Mouse (Mus musculus) thymus, postnatal 36 days (tissue): ENCODE results near the gene Rbm47.

Experiments
- DNase-seq, 2 experiments: peaks; one replicate each; pipeline ENCODE4 v3.0.0; 2022; ENCODE audit warnings: mixed read lengths in 2 of 2

Gene Rbm47

DNA sequence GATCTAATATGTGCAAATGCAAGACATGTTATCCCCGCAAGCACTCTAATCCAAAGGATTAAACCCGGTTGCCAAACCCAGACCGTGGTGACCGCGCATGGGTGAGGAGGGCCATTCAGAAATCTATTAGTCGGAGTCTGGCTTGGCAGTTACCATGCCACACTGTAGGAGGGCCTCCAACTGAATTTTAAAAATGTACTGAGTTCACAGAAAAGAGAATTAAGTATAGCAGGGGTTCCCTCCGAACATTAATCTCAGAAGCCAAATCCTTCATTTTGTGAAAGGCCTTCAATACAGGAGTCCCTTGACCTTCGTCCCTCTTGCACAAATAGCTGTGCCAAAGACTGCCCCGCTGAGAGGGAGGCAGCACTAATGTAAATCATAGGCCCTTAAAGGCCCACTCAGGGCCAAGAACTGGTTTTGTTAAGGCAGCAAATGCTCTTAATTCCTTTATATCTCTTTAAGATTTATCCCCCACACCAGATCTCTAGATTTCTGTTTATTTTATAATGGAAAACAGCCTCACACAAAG, 16.4 kb downstream of the Rbm47 start:
- DNase-seq = no peak

DNA sequence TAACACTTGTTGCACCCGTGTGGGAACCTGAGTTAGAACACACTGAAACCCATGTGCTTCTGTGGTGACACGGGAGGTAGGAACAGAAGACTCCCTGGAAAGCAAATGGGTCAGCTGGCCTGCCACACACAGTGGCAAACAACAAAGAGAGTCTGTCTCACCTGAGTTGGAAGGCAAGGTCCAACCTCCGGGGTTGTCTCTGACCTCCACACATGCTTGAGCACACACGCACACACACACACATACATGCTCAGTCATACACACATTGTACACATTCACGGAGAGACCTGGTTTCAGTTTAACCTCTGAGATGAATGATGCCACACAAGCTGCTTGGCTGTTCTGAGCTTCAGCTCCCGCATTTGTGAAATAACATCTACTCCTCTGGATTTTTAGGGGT, 18.3 kb downstream of the Rbm47 start:
- DNase-seq = no peak

DNA sequence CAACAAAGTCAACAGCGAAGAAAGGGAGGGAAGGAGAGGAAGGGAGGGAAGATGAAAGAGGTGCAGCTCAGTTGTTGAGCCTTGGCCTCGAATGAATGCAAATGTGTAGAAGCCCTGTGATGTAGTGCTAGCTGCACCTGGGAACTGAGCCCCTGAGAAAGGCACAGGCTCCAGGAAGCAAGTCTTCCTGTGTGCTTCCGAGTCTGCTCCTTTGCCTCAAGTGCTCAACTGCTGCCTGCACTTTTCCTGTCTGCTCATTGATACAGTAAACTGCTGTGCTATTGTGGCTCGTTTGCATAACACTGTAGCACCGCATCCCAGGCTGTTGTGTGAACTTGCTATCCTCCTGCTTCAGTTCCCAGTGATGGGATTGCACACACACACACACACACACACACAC, 19.4 kb downstream of the Rbm47 start:
- DNase-seq = peak; percentile 42 to 69

DNA sequence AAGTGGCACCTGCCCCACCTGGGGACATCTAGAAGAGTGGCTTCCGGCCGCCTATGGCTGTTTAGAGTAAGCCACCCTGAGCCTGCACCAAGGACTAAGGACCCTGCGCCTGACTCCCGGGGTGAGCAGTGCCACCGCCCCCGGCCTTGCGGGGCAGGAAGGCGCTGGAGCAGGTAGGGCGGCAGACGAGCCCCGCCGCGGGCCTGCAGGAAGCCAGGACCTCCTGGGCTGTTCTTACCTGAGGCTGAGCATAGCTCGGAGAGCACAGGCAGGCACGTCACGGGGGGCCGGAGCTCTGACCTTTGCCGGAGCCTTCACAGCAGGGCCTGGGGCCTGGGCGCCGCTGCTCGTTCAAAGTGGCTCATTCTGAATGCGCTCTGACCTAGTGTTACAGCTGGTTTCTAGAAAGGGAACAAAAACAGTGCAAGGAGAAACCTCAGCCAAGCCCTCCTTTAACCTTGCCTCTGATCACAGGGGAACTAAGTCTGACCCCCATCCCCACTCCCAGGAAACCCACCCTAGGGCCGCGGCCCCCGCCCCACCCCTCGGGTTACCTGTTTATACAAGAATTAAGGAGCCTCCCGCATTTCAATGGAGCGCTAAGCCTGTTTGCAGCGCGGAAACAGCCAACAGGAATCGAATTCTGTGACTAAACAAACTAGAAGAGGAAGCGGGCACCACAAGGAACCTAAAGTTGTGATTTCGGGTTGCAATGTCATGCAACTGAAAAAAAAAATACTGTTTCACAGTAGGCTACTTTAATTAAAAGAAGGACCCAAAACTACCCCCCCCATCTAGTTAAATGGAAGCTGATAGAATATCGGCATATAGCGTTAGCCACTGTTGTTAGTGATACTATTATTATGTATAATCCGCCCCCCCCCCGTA, 21.4 kb downstream of the Rbm47 start:
- DNase-seq = peak; percentile 54 to 60

DNA sequence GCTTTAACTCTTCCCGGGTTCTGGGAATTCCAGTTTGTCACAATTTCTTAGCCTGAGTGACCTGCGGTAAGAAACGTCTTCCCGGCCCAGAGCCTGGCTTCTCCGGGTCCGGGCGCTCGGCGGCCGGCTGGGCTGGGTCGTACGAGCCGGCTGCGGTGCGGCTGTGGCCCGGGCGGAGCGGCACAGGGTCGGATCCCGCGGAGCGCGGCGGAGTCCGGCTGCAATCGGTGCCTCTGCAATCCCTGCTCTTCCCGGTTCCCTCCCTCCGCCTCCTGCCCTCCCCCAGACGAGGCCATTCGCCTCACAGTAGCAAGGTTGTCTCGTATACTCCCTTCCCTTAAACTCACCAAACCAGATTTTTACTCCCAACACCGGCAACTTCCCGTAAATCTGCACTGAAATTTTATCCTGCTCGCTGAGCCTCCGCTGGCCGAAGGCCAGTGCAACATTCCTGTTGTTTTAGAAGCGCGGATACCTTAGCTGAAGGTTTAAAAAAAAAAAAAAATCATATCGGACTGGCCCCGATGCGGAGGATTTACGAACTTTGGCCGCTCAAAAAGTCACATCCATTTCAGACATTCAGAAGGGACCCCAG, 22.1 kb downstream of the Rbm47 start:
- DNase-seq = peak; percentile 9 to 21

DNA sequence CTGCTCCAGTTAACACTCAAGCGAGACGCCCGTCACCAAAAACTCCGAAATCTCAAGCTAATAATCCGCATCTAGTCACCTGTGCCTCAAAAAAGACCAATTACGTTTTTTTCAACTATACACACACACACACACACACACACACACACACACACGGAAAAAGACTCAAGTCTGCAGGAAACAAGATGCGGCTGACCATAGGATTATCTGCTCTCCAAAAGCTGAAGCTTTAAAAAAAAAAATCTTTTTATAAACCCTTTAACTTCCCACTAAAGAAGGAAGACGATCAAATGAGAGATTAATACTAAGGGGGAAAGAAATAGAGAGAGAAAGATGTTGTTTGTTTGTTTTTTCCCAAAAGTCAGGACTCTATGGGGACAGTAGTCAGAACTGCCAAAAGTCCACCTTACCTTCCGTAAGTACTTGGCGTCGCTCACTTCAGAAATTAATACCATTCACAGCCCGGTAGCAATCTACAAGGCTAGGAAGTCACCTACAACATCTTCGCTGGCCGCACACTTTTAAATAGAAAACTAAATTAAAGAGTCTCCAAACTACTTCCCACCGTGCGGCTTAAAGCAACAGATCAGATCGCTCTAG, 22.7 kb downstream of the Rbm47 start:
- no peak for DNase-seq

DNA sequence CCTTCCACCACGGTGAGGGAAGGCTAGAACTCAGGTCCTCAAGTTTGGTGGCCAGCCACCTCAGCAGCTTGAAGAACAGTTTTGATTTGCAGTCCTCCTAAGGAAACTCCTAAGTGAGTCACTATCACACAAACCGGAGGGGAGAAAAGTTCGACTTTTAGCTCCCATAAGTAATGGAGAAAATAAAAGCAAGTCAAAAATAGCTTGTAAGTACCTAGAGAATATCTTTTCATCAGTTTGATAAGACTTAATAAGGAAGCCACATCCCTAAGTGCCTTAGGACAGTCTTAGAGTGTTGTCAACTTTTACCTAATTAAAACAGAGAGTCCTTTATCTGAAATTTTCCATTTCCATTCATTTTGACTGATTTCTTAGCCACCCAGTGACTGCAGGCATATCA, 23.3 kb downstream of the Rbm47 start:
- no peak for DNase-seq

DNA sequence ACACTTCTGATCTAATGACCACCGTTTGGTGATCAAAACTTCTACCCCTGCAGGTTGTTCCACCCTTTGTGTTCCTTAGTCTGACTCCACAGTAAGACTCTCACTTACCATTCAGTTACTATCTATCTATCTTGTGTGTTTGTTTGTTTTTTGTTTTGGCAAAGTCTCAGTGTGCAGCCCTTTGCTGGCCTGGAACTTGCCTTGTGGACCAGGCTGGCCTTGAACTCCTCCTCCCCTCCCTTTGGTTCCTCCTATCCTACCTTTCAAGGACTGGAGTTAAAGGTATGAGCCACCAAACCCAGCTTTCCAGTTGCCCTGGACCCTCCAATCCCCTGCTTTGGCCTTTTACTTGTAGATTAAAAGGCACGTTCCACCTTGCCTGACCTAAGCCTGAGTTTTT, 23.8 kb downstream of the Rbm47 start:
- DNase-seq = no peak

DNA sequence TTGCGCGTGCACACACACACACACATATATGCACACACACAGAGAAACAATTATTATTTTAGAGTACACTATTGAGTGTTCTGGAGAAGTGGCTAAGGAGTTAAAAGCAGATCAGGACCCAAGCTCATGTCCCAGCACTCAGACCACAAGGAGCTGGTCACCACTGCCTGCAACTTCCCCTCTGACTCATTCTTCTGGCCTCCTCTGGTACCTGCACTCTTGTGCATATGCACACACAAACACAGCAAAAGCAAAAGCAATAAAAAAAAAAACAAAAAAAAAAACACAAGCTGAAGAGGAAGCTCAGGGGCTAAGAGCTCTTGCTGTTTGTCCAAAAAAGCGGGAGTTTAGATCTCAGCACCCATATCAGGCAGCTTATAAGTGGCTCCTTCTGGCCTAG, 25.6 kb downstream of the Rbm47 start:
- no peak for DNase-seq

DNA sequence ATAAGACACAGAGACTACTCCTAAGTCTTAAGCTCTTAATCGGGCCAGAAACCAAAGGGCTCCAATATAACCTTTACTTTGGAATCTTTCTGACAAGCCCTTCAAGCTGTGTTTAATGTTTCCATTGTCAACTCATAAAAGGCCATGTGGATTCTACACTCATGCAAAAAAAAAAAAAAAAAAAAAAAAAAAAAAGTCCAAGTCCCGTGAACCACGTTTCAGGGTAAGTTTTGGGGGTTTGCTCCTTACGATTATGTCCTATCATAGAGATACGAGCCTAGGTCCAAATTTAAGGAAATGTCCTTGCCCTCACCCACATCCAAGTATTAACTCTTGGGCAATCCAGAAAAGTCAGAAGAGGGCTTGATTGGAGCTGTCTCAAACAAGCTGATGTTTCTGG, 27.3 kb downstream of the Rbm47 start:
- DNase-seq = no peak

DNA sequence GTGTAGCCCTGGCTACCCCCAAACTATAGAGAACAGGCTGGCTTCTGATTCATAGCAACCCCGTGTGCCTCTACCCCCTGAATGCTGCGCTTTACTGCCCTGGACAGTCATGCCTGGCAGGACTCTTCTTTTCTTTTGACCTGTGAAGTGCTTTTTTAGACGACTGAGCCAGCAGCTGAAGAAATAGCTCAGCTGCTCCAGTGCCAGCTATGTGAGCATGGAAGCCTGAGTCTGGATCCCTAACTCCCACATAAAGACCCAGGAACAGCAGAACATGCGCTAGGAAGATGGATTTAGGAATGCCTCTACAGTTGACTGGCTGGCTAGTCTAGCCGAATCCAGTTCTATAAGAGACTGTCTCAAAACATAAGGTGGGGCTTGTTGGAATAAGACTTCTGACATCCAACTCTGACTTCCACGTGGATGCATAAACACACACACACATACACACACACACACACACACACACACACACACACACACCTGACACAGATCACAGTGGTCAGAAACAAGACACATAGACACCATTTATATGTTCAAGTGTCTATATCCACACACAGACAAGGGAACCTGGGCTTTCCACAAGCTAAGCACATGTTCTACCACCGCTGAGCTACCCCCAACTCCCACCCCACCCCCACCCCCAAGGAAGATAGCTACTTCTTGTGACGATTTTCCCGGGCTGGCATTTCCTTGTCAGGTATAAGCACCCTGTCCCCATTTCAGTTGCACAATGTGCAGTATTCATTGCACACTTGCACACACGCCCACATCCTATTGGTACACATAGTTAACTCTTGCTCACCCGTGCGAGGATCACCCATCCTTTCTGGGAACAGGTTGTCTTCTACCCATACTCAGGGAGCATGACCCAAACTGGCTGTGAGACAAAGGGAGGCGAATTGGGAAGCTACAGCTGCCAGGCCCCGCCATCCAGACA, 29.6 kb downstream of the Rbm47 start:
- DNase-seq = no peak

DNA sequence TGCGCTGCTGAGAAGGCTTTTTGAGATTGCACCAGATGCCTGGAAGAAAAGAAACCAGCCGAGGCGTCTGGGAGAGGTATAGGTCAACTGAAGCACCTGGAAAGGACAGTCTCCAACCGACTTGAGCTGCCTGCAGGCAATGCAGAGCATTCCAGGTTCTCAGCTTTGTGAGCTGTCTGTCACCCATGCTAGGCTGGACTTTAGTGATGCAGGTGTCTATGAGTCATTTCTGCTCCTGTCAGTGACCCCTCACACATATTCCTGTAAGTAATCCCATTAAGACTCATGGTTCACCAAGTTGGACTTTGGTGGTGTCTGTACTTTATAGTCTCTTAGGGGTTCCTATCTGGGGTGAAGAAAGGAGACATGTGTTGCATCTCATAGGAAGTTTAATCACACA, 31.4 kb downstream of the Rbm47 start:
- no peak for DNase-seq

DNA sequence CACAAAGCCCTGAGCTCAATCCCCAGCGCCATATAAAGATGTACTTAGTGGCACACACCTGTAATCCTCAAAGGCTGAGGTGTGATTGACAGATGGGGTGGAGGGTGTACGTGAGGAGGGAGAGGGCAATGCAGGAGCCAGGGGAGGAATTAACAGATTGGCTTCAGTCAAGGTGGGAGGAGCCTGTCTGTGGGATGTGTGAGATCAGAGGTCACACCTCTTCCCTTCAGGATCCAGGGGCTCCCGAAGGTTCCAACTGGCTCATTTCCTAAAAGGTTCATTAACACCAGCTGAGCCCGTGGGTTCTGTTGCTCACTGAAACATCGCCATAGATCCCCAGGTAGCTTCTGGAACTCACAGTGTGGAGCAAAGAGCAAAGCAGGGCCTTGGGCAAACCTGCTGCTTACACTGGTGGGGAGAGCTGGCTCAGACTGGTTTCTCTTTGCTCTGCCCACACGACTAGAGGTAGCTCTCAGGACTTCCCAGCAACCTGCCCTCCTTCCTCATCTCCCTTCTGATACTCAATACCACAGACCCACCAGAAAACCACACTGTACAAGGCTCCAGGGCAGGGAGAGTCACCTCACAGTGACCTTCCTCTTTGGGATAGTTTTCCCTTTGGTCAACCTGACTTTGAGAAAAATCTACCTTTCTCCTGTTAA, 33.2 kb downstream of the Rbm47 start:
- DNase-seq = no peak

DNA sequence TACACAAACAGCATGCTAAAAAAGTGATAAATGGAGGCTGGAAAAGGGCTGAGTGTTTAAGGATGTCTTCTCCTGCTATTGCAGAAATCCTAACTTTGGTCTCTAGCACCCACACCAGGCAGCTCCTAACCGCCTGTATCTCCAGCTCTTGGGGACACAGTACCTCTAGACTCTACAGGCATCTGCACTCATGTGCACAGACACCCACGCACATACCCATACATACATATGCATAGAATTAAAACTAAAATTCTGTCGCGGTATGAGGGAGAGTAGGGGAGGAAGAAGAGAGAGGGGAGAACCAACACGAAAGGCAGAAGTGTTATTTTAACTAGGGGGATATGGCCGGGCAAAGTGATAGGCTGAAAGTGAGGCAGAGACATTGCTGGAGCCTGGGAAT, 33.7 kb downstream of the Rbm47 start:
- DNase-seq = no peak

DNA sequence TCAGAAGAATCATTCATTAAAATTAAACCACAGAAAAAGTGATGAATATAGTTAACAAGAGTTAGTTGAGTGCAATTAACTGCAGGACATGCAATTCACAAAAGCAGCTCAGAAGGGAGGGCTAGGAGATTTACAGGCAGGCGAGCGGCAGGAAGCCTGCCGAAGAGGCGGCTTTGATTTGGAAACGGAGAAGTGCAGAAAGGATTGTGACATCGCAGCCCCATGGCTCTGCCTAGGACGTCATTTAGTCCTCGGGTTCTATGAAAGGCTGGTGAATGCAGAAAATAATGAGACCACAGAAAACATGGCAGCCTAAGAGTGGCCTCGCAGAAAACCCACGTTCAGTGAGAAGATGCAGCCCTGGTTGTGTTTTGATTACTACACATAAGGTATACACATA, 34.3 kb downstream of the Rbm47 start:
- DNase-seq = no peak

DNA sequence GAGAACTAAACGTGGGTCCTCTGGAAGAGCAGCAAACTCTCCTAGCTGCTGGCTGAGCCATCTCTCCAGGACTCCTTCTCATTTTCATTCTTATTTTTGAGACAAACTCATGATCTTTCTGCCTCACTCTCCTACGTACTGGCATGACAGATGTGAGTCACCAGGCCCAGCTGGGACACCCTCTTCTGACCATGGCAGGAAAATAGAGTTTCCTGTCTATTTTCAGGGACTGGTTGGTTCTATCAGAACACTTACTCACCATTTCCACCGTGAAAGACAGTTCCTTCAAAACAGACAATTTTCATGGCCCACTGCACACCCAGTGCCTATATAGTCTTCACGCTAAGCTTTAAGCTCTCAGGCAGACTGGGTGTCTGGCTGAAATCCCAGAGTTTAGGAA, 35.7 kb downstream of the Rbm47 start:
- no peak for DNase-seq

DNA sequence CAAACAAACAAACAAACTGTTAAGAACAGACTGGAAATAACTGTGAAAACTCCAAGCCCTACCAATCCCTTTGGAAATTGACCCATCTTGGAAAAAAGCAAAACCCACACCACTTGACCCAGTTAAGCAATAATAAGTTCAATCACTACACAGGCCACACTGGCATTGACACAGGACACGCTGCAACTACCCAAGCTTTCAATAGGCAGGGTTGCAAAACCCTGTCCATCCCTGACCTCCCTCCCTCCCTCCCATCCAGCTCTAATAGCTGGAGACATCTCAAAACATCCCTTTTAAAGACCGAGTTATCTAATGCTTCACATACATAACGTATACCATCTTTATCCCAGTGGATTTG, 37.1 kb downstream of the Rbm47 start:
- no peak for DNase-seq

DNA sequence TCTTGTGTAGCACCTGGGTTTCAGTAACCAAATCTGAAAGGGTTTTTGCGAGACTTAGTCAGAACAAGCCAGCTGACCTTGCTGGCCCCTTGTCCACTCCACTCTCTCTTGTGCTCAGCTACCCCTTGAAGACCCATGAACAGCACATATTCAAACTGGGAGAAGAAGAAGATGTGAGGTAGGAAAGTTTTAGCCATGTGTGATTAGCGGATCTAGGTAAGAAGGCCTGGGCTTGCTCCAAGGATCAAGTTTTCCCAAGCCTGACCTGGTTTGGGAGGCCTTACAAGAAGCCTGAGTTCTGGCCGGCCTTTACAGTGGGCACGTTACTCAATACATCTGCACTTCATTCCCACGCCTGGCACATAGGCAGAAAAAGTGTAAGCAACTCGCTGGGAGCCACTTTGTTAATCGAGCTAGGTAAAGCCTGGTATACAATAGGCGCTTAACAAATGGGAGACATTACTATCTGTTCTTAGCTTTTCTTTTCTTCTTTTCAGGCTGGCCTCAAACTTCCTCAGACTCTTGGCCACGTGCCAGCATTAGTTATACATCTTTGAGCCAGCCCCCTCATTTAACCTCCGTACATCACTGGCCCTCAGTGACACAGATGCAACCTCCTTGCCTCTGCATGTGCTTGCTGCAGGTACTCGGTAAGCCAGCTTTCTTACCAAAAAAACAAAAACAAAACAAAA, 37.6 kb downstream of the Rbm47 start:
- no peak for DNase-seq

DNA sequence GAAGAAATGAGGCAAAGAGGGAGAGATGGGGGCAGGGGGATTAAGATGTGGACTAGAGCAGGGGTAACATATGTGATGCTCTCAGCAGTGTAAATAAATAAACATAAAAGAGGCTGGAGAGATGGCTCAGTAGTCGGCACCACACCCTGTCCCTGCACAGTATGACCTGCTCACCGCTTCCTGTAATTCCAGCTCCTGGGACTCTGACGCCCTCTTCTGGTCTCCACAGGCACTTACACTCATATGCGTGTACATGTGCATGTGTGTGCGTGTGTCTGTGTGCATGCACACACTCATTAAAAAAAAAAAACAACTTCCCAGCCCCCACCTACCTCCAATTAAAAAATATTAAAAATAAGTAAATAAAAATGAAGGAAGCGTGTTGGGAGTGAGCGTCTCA, 38.3 kb downstream of the Rbm47 start:
- no peak for DNase-seq

DNA sequence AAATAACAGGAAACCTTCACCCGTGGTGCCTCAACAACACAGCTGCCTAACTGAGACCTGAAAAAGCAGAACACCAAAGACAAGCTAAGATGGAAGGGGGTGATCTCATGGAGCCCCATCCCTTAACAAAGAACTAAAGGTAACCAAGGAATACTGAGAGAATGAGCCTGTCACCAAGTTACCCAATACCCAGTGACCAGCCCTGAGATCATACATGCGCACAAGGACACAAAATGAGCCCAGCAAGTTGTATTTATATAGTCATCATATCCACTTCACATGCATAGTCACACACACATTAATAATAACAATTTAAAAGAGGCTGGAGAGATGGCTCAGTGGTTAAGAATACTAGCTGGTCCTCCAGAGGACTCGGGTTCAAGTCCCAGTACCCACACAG, 44.0 kb downstream of the Rbm47 start:
- no peak for DNase-seq

DNA sequence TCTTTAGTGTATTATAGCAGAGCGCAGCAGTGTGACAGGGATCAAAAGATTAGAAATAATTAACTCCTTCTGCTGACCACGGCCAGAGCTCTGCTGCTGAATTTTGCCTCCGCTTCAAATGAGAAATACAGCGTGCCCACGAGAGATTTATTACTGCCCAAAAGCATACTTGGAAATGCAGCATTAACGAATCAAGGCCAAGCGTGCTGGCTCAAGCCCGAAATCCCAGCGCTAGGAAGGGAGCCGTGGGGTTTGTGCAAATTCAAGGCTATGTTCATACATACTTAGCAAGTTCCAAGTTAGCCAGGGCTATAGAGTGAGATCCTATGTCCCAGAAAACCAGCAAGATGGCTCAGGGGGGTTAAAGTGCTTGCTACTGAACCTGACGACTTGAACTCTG, 47.5 kb downstream of the Rbm47 start:
- no peak for DNase-seq

DNA sequence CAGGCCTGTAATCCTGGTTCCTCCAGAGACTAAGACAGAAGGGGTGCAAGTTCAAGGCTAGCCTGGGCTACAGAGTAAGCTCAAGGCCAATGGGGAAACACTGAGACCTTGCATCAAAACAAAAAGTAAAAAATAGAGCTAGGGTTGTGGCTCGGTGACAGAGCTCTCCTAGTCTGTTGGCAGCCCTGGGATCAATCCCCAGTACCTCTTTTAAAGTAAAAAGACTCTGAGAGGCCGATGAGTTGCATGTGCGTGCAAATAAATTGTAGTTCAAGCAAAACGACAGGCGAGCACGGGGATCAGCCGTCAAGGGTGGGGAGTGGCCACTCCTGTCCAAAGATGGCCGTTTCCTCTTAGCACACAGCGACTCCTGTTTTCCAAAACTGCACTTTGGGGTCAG, 48.0 kb downstream of the Rbm47 start:
- no peak for DNase-seq
